Mouse (Mus musculus) colon, adult 2 months (tissue): ENCODE measurements around the gene Ptpn18. TPM values are rescaled to one million over a fixed set of nuclear protein-coding genes. Genes with fewer than 3 reads are reported as not detected.

Source experiments
- polyA plus RNA-seq: library from polyadenylated mRNA; depleted of rRNA; stranded (reverse); fragments of >200 nt; gene quantifications from 2 replicates; pipeline ENCODE4 v1.2.3, GENCODE M21; 2012; rRNA removed

Gene Ptpn18
- 296 and 308 TPM in 2 replicates for polyA plus RNA-seq

GRCm38 (mm10) chr1:34459284-34460060 lies at the start of gene Ptpn18:
TSS of gene Ptpn18 (plus strand) at chr1:34459762.

GRCm38 (mm10) chr1:34439215-34439960 lies 20.2 kb upstream of the Ptpn18 start, which contains the start of the genes Ccdc115 and Imp4:
TSS of gene Ccdc115 (minus strand) at chr1:34439672.
TSS of gene Imp4 (plus strand) at chr1:34439851.

Other genes with a start within 250 kb of the Ptpn18 start
- 18.0 and 20.4 TPM in 2 replicates for gene Ccdc115, start 20.1 kb upstream of the Ptpn18 start, polyA plus RNA-seq
- gene Imp4, start 19.9 kb upstream of the Ptpn18 start, polyA plus RNA-seq: 41.4 and 43.1 TPM in 2 replicates
- gene Prss39, start 38.6 kb downstream of the Ptpn18 start, polyA plus RNA-seq: not detected in 2 replicates
- not detected in 2 replicates for gene Cfc1, start 75.9 kb downstream of the Ptpn18 start, polyA plus RNA-seq
- gene Prss40, start 101.2 kb downstream of the Ptpn18 start, polyA plus RNA-seq: not detected in 2 replicates
- 0.14 TPM in 2 replicates for gene Amer3, start 119.9 kb downstream of the Ptpn18 start, polyA plus RNA-seq